In genomic region chr1:133691046-133691445, GRCm38 (mm10) we compare ENCODE assay signal across 23 mouse cellular contexts. TPM values are rescaled to one million over a fixed set of nuclear protein-coding genes. Genes with fewer than 3 reads are reported as not detected.
DNase-seq lines count a peak whose midpoint lies in the region; ATAC-seq and TF ChIP-seq lines count a peak whose summit lies in the region.
"Had no signal": no experiment of that assay in that cellular context is flagged by ENCODE, and none has a peak within 500 bp of the region (broad histone marks: within the 10 kb centered on the region; RNA-seq: fewer than 3 reads in every experiment).

No protein-coding gene starts in this region.

- TF ChIP-seq POLR2A in bone marrow, adult 2 months (IDR thresholded peaks at IDR 0.05; ENCODE audit: borderline replicate concordance, control insufficient read depth, low read depth, low read length), result no peak

- H3K27ac ChIP-seq in bone marrow, adult 2 months (ENCODE audit: control insufficient read depth, insufficient read depth, low read depth, low read length, poor library complexity), result 0 out of 2 replicates have a peak overlapping the region, but pooled peaks have one; percentile 6
- H3K27ac ChIP-seq in limb, embryonic 10.5 days, result 0 out of 2 replicates have a peak overlapping the region, but pooled peaks have one; percentile 19
- H3K27ac ChIP-seq: embryonic facial prominence, embryonic 12.5 days; forebrain, embryonic 15.5 days; heart, embryonic 15.5 days; hindbrain, embryonic 10.5 days; hindbrain, embryonic 14.5 days had no signal

- no peaks in the 10 kb centered on the region for H3K36me3 ChIP-seq in limb, embryonic 10.5 days
- H3K36me3 ChIP-seq: embryonic facial prominence, embryonic 12.5 days; forebrain, embryonic 15.5 days; heart, embryonic 15.5 days; hindbrain, embryonic 10.5 days had no signal

- no peaks in the 10 kb centered on the region for H3K9me3 ChIP-seq in limb, embryonic 10.5 days (replicated peaks)
- H3K9me3 ChIP-seq: embryonic facial prominence, embryonic 12.5 days; forebrain, embryonic 15.5 days; heart, embryonic 15.5 days; hindbrain, embryonic 10.5 days had no signal

- TF ChIP-seq CTCF in bone marrow, adult 2 months (IDR thresholded peaks at IDR 0.05; ENCODE audit: control insufficient read depth, insufficient read depth, low read length), result no peak

- DNase-seq in CD4-positive, CD25-positive, alpha-beta regulatory T cell, adult 2 months (ENCODE audit: low read depth, low spot score), result peak; percentile 46
- peak; percentile 53 for DNase-seq in CD4-positive helper T cell, adult 2 months (ENCODE audit: low read depth, low spot score)
- no peak for DNase-seq in limb, embryonic 10.5 days (ENCODE audit: low spot score)
- no peak for DNase-seq in urinary bladder, adult 18-20 months (ENCODE audit: low spot score in 2 of 2)
- no peak for DNase-seq in MN1 (ENCODE audit: low spot score)
- DNase-seq: adrenal gland, adult 8-10 months; adrenal gland, postnatal 36 days; B cell, adult 2 months; cerebellum, adult 11 months; cerebellum, adult 8-10 months; cerebellum, postnatal 14 days; embryo, embryonic 11 days; heart, adult 18-20 months; heart, postnatal 14 days had no signal

- no peak for ATAC-seq in CD4-positive, CD25-positive, alpha-beta regulatory T cell, adult 4 months
- ATAC-seq: forebrain, embryonic 15.5 days had no signal

- WGBS in bone marrow, adult 2 months, result 75% methylated on average over 6 of the region's 6 CpGs
- WGBS in limb, embryonic 10.5 days, result 93% methylated on average over 6 of the region's 6 CpGs

- H3K4me1 ChIP-seq in bone marrow, adult 2 months (ENCODE audit: control insufficient read depth, insufficient read depth, low read length), result peaks cover 8% of the 10 kb centered on the region
- H3K4me1 ChIP-seq in limb, embryonic 10.5 days, result peaks cover 39% of the 10 kb centered on the region

- H3K27me3 ChIP-seq in limb, embryonic 10.5 days (ENCODE audit: low read depth, poor library complexity, severe bottlenecking), result no peaks in the 10 kb centered on the region
- H3K27me3 ChIP-seq: embryonic facial prominence, embryonic 12.5 days; forebrain, embryonic 15.5 days; heart, embryonic 15.5 days had no signal

- no peak overlapping the region for H3K4me3 ChIP-seq in bone marrow, adult 2 months (replicated peaks; ENCODE audit: control insufficient read depth, low read depth, low read length)
- H3K4me3 ChIP-seq in limb, embryonic 10.5 days, result no peak overlapping the region
- H3K4me3 ChIP-seq: embryonic facial prominence, embryonic 12.5 days; forebrain, embryonic 15.5 days; heart, embryonic 15.5 days; hindbrain, embryonic 10.5 days had no signal

RNA-seq across cellular contexts. Expression of gene Lax1, which starts 1.1 kb away (rescaled TPM):
- 100 to 1,000 TPM; 101 to 145 TPM for polyA plus RNA-seq in CD4-positive, CD25-positive, alpha-beta regulatory T cell, adult 4 months (2017; shearing (Covaris generic))
- 9.5 and 16.1 TPM in 2 replicates for polyA plus RNA-seq in bone marrow, adult 2 months (2011; ENCODE audit: insufficient read depth, insufficient read length, low replicate concordance, missing spikeins)
- polyA plus RNA-seq in limb, embryonic 10.5 days (2016; fragmentation: Nextera tagmentation; extraction: Ambion mirVana), result 0.62 and 0.75 TPM in 2 replicates
- polyA plus RNA-seq: forebrain, embryonic 15.5 days; hindbrain, embryonic 10.5 days; hindbrain, embryonic 14.5 days had no signal

RNA-seq across cellular contexts. Expression of gene Gm38394, which starts 29.9 kb away (rescaled TPM):
- polyA plus RNA-seq in CD4-positive, CD25-positive, alpha-beta regulatory T cell, adult 4 months (2017; shearing (Covaris generic)), result 1 to 10 TPM; 3.1 to 4.3 TPM
- 9.1 and 13.1 TPM in 2 replicates for polyA plus RNA-seq in bone marrow, adult 2 months (2011; ENCODE audit: insufficient read depth, insufficient read length, low replicate concordance, missing spikeins)
- 5.0 and 6.2 TPM in 2 replicates for polyA plus RNA-seq in limb, embryonic 10.5 days (2016; fragmentation: Nextera tagmentation; extraction: Ambion mirVana)

RNA-seq across cellular contexts. Expression of gene Zbed6, which starts 30.4 kb away (rescaled TPM):
- polyA plus RNA-seq in CD4-positive, CD25-positive, alpha-beta regulatory T cell, adult 4 months (2017; shearing (Covaris generic)), result not detected
- not detected in 2 replicates for polyA plus RNA-seq in bone marrow, adult 2 months (2011; ENCODE audit: insufficient read depth, insufficient read length, low replicate concordance, missing spikeins)
- not detected in 2 replicates for polyA plus RNA-seq in limb, embryonic 10.5 days (2016; fragmentation: Nextera tagmentation; extraction: Ambion mirVana)
- polyA plus RNA-seq: embryonic facial prominence, embryonic 12.5 days; forebrain, embryonic 11.5 days; forebrain, embryonic 15.5 days; heart, embryonic 11.5 days; heart, embryonic 15.5 days; hindbrain, embryonic 10.5 days; hindbrain, embryonic 14.5 days had no signal

Comparison
In these comparisons a context has a peak if more than half of its experiments do, and no peak if none do; other contexts are left out.
1. DNase-seq: peak in CD4-positive, CD25-positive, alpha-beta regulatory T cell, adult 2 months (single experiment) and CD4-positive helper T cell, adult 2 months (single experiment); none in limb, embryonic 10.5 days (single experiment), urinary bladder, adult 18-20 months (0 of 2) and MN1 (single experiment).